Mouse (Mus musculus) gastrocnemius, adult 8-10 months (tissue): ENCODE data around the gene Col11a2. TPM values are rescaled to one million over a fixed set of nuclear protein-coding genes. Genes with fewer than 3 reads are reported as not detected.

Experiments used
- DNase-seq, 2 experiments: peaks; one replicate each; pipeline ENCODE4 v3.0.0; 2022; ENCODE audit warnings: low spot score in 2 of 2
- total RNA-seq, 4 experiments: library from RNA; stranded (reverse); gene quantifications; 2 replicates each; pipeline ENCODE4 v1.2.4; 2022

The Col11a2 gene
- total RNA-seq, 4 experiments from 2014 or later: 2.5 to 4.8 (median 3.9) TPM

- no peak for DNase-seq
These were observed 8.3 kb downstream of the Col11a2 start for GRCm38 (mm10) chr17:34047404-34048050.

- no peak for DNase-seq
These were observed 18.0 kb downstream of the Col11a2 start for GRCm38 (mm10) chr17:34057224-34057623.

GRCm38 (mm10) chr17:34068864-34069263, 29.6 kb downstream of the Col11a2 start:
- DNase-seq: no peak

- DNase-seq: no peak
These were observed 32.9 kb downstream of the Col11a2 start for GRCm38 (mm10) chr17:34072091-34072490.

GRCm38 (mm10) chr17:34075271-34075670, 36.0 kb downstream of the Col11a2 start:
- peak; percentile 49 to 53 for DNase-seq

GRCm38 (mm10) chr17:34077549-34077948, 38.3 kb downstream of the Col11a2 start:
- DNase-seq: peak in 1 of 2 experiments; percentile 34

GRCm38 (mm10) chr17:34078148-34078547, 38.9 kb downstream of the Col11a2 start:
- DNase-seq: no peak

GRCm38 (mm10) chr17:34079002-34079401, 39.8 kb downstream of the Col11a2 start:
- DNase-seq: no peak

- no peak for DNase-seq
These were observed 40.4 kb downstream of the Col11a2 start for GRCm38 (mm10) chr17:34079621-34080020.

- DNase-seq: no peak
These were observed 43.9 kb downstream of the Col11a2 start for GRCm38 (mm10) chr17:34083104-34083503.

GRCm38 (mm10) chr17:34087386-34087785, 48.1 kb downstream of the Col11a2 start:
- DNase-seq: no peak

- no peak for DNase-seq
These were observed 48.9 kb downstream of the Col11a2 start for GRCm38 (mm10) chr17:34088124-34088523.

- DNase-seq: no peak
These were observed 51.7 kb downstream of the Col11a2 start for GRCm38 (mm10) chr17:34090923-34091322.

- DNase-seq: no peak
These were observed 53.1 kb downstream of the Col11a2 start, which contains the start of gene H2-Oa for GRCm38 (mm10) chr17:34092197-34092875. TSS of gene H2-Oa (plus strand) at chr17:34092340.

GRCm38 (mm10) chr17:34093199-34093874, 54.1 kb downstream of the Col11a2 start:
- DNase-seq: no peak

- no peak for DNase-seq
These were observed 55.2 kb downstream of the Col11a2 start for GRCm38 (mm10) chr17:34094283-34095035.

- DNase-seq: no peak
These were observed 57.3 kb downstream of the Col11a2 start for GRCm38 (mm10) chr17:34096497-34097010.

- DNase-seq: no peak
These were observed 58.0 kb downstream of the Col11a2 start for GRCm38 (mm10) chr17:34097272-34097671.

GRCm38 (mm10) chr17:34098709-34099479, 59.7 kb downstream of the Col11a2 start:
- DNase-seq: no peak

- no peak for DNase-seq
These were observed 60.3 kb downstream of the Col11a2 start for GRCm38 (mm10) chr17:34099531-34099930.

- no peak for DNase-seq
These were observed 61.9 kb downstream of the Col11a2 start for GRCm38 (mm10) chr17:34101185-34101584.
